Mouse (Mus musculus) stomach, postnatal 0 days (tissue): ENCODE measurements at regions not wholly inside any gene's neighbourhood (a gene's known extent, or its start where the extent isn't known, plus 50 kb on each side); places are given as distances from the start of the nearest gene placed in this dataset.

ENCODE experiments used
- CTCF ChIP-seq: IDR thresholded peaks from 2 replicates; pipeline ENCODE4 v1.5.1; 2016; ENCODE audit warnings: antibody characterized with exemption, low read depth, mild to moderate bottlenecking, moderate library complexity
- EP300 ChIP-seq: optimal IDR thresholded peaks from 2 replicates; pipeline ENCODE3; 2016; ENCODE audit warnings: antibody characterized with exemption

- no peak for TF ChIP-seq EP300
- TF ChIP-seq CTCF: no peak
These were observed 270.5 kb downstream of the Uaca start for GRCm38 (mm10) chr9:61064714-61065305.
